Mouse (Mus musculus) right cerebral cortex, postnatal 10 days (tissue): Measurements from ENCODE around the gene Hapln4.
A peak's percentile ranks its signal among the peaks of the same experiment; 100 is the strongest.

Source experiments
- DNase-seq, 2 experiments: peaks; one replicate each; pipeline ENCODE4 v3.0.0; 2021; ENCODE audit warnings: low spot score in 2 of 2

The Hapln4 gene

GRCm38 (mm10) chr8:70137890-70138289 is 54.6 kb downstream of the Hapln4 start:
- DNase-seq: no peak

- DNase-seq: peak; percentile 99
Measured at GRCm38 (mm10) chr8:70139026-70139857, 56.0 kb downstream of the Hapln4 start, which contains the start of the genes Rfxank, Borcs8 and Mef2b. Gene Rfxank, minus strand, starts transcription at chr8:70139154. Gene Borcs8, plus strand, starts transcription at chr8:70139499. Gene Mef2b, plus strand, starts transcription at chr8:70139711.

GRCm38 (mm10) chr8:70139981-70140380 is 56.7 kb downstream of the Hapln4 start:
- no peak for DNase-seq
